Mouse (Mus musculus): ENCODE results near the gene Sox21. TPM values are rescaled to one million over a fixed set of nuclear protein-coding genes. Genes with fewer than 3 reads are reported as not detected.

The Sox21 gene
- polyA plus RNA-seq, 1 experiment from 2014 or later, result 0.14 TPM

GRCm38 (mm10) chr14:118266660-118267059, 29.8 kb upstream of the Sox21 start, which contains the start of gene Gm9376:
Gm9376 (plus strand) TSS chr14:118266960.
- ATAC-seq (ENCODE audit: insufficient number of reproducible peaks, insufficient read depth, low FRiP score, low read depth), result no peak
- Histone ChIP-seq H3K27me3 (ENCODE audit: control insufficient read depth, insufficient read depth, low read length) (no peaks in the 10 kb centered on the region), H3K9ac (ENCODE audit: low read length) (no peak within 1 kb of the TSS), H3K36me3 (ENCODE audit: control insufficient read depth, insufficient read depth, low read length) (no peaks in the 10 kb centered on the region), H3K4me2 (ENCODE audit: low read length) (no peak within 1 kb of the TSS), H3K4me3 (ENCODE audit: control insufficient read depth in 1 of 2, insufficient read depth in 1 of 2, low read depth in 1 of 2, low read length in 2 of 2) (no peak within 1 kb of the TSS), H3K4me1 (ENCODE audit: control insufficient read depth in 2 of 2, insufficient read depth in 2 of 2, low read length in 2 of 2) (no peaks in the 10 kb centered on the region), H3K27ac (replicated peaks in 1 of 2; ENCODE audit: control insufficient read depth in 1 of 2, insufficient read depth in 1 of 2, low read depth in 2 of 2, low read length in 2 of 2) (no peak within 1 kb of the TSS), H3K9me3 (ENCODE audit: control insufficient read depth, low read length) (no peaks in the 10 kb centered on the region)
- 77% methylated on average over 2 of the region's 2 CpGs for WGBS

GRCm38 (mm10) chr14:118253381-118253780, 16.6 kb upstream of the Sox21 start:
- Histone ChIP-seq H3K9ac (ENCODE audit: low read length) (no peak overlapping the region), H3K9me3 (ENCODE audit: control insufficient read depth, low read length) (no peaks in the 10 kb centered on the region)
- WGBS, result 86% methylated on average over 6 of the region's 6 CpGs

GRCm38 (mm10) chr14:118241416-118241815, 4.6 kb upstream of the Sox21 start:
- no peaks in the 10 kb centered on the region for H3K36me3 ChIP-seq (ENCODE audit: control insufficient read depth, insufficient read depth, low read length)
- peaks cover 38% of the 10 kb centered on the region for H3K27me3 ChIP-seq (ENCODE audit: control insufficient read depth, insufficient read depth, low read length)
- peaks cover 2 to 8% of the 10 kb centered on the region in 2 experiments; a peak in 2 of 4 replicates for H3K4me1 ChIP-seq (ENCODE audit: control insufficient read depth in 2 of 2, insufficient read depth in 2 of 2, low read length in 2 of 2)
- ATAC-seq (ENCODE audit: insufficient number of reproducible peaks, insufficient read depth, low FRiP score, low read depth), result no peak
- H3K9ac ChIP-seq (ENCODE audit: low read length), result no peak overlapping the region
- no peak overlapping the region for H3K27ac ChIP-seq (replicated peaks in 1 of 2; ENCODE audit: control insufficient read depth in 1 of 2, insufficient read depth in 1 of 2, low read depth in 2 of 2, low read length in 2 of 2)
- no peak overlapping the region for H3K4me2 ChIP-seq (ENCODE audit: low read length)
- H3K4me3 ChIP-seq (ENCODE audit: control insufficient read depth in 1 of 2, insufficient read depth in 1 of 2, low read depth in 1 of 2, low read length in 2 of 2), result no peak overlapping the region
- WGBS, result 58% methylated on average over 2 of the region's 2 CpGs
- peaks cover 17% of the 10 kb centered on the region for H3K9me3 ChIP-seq (ENCODE audit: control insufficient read depth, low read length)

More at GRCm38 (mm10) chr14:118253381-118253780, 16.6 kb upstream of the Sox21 start:
- Histone ChIP-seq H3K27me3 (ENCODE audit: control insufficient read depth, insufficient read depth, low read length) (no peaks in the 10 kb centered on the region), H3K36me3 (ENCODE audit: control insufficient read depth, insufficient read depth, low read length) (no peaks in the 10 kb centered on the region), H3K4me3 (ENCODE audit: control insufficient read depth in 1 of 2, insufficient read depth in 1 of 2, low read depth in 1 of 2, low read length in 2 of 2) (no peak overlapping the region), H3K27ac (replicated peaks in 1 of 2; ENCODE audit: control insufficient read depth in 1 of 2, insufficient read depth in 1 of 2, low read depth in 2 of 2, low read length in 2 of 2) (no peak overlapping the region), H3K4me2 (ENCODE audit: low read length) (no peak overlapping the region), H3K4me1 (ENCODE audit: control insufficient read depth in 2 of 2, insufficient read depth in 2 of 2, low read length in 2 of 2) (no peaks in the 10 kb centered on the region)
- ATAC-seq (ENCODE audit: insufficient number of reproducible peaks, insufficient read depth, low FRiP score, low read depth), result no peak

- H3K9ac ChIP-seq (ENCODE audit: low read length), result no peak overlapping the region
- H3K27ac ChIP-seq (replicated peaks in 1 of 2; ENCODE audit: control insufficient read depth in 1 of 2, insufficient read depth in 1 of 2, low read depth in 2 of 2, low read length in 2 of 2), result no peak overlapping the region
- WGBS, result 3% methylated on average over 7 of the region's 8 CpGs
- H3K36me3 ChIP-seq (ENCODE audit: control insufficient read depth, insufficient read depth, low read length), result no peaks in the 10 kb centered on the region
- peaks cover 58% of the 10 kb centered on the region for H3K27me3 ChIP-seq (ENCODE audit: control insufficient read depth, insufficient read depth, low read length)
- peaks cover 5 to 27% of the 10 kb centered on the region in 2 experiments; a peak in 3 of 4 replicates for H3K4me1 ChIP-seq (ENCODE audit: control insufficient read depth in 2 of 2, insufficient read depth in 2 of 2, low read length in 2 of 2)
- H3K4me3 ChIP-seq (ENCODE audit: control insufficient read depth in 1 of 2, insufficient read depth in 1 of 2, low read depth in 1 of 2, low read length in 2 of 2), result no peak overlapping the region
- H3K9me3 ChIP-seq (ENCODE audit: control insufficient read depth, low read length), result peaks cover 17% of the 10 kb centered on the region
- H3K4me2 ChIP-seq (ENCODE audit: low read length), result no peak overlapping the region
- ATAC-seq (ENCODE audit: insufficient number of reproducible peaks, insufficient read depth, low FRiP score, low read depth), result no peak
These were observed 2.5 kb upstream of the Sox21 start for GRCm38 (mm10) chr14:118239351-118239750.

GRCm38 (mm10) chr14:118237786-118238185, 956 bp upstream of the Sox21 start:
- no peak overlapping the region for H3K9ac ChIP-seq (ENCODE audit: low read length)
- H3K4me3 ChIP-seq (ENCODE audit: control insufficient read depth in 1 of 2, insufficient read depth in 1 of 2, low read depth in 1 of 2, low read length in 2 of 2), result no peak overlapping the region
- ATAC-seq (ENCODE audit: insufficient number of reproducible peaks, insufficient read depth, low FRiP score, low read depth), result no peak
- 0 out of 2 replicates have a peak, but pooled peaks cover 3% of the 10 kb centered on the region for H3K9me3 ChIP-seq (ENCODE audit: control insufficient read depth, low read length)
- H3K36me3 ChIP-seq (ENCODE audit: control insufficient read depth, insufficient read depth, low read length), result no peaks in the 10 kb centered on the region
- 10% methylated on average over 6 of the region's 6 CpGs for WGBS
- peaks cover 5 to 27% of the 10 kb centered on the region in 2 experiments; a peak in 3 of 4 replicates for H3K4me1 ChIP-seq (ENCODE audit: control insufficient read depth in 2 of 2, insufficient read depth in 2 of 2, low read length in 2 of 2)
- H3K27me3 ChIP-seq (ENCODE audit: control insufficient read depth, insufficient read depth, low read length), result peaks cover 68% of the 10 kb centered on the region
- H3K4me2 ChIP-seq (ENCODE audit: low read length), result no peak overlapping the region
- no peak overlapping the region for H3K27ac ChIP-seq (replicated peaks in 1 of 2; ENCODE audit: control insufficient read depth in 1 of 2, insufficient read depth in 1 of 2, low read depth in 2 of 2, low read length in 2 of 2)

GRCm38 (mm10) chr14:118235973-118236885, 601 bp downstream of the Sox21 start:
- no peaks in the 10 kb centered on the region for H3K36me3 ChIP-seq (ENCODE audit: control insufficient read depth, insufficient read depth, low read length)
- ATAC-seq (ENCODE audit: insufficient number of reproducible peaks, insufficient read depth, low FRiP score, low read depth), result peak; percentile 37; the same call in 1 of the 2 replicates
- no peaks in the 10 kb centered on the region for H3K9me3 ChIP-seq (ENCODE audit: control insufficient read depth, low read length)
- under 1% methylated on average over 72 of the region's 73 CpGs for WGBS
- H3K27ac ChIP-seq (replicated peaks in 1 of 2; ENCODE audit: control insufficient read depth in 1 of 2, insufficient read depth in 1 of 2, low read depth in 2 of 2, low read length in 2 of 2), result no peak overlapping the region
- peak overlapping the region; percentile 49 to 58 for H3K4me3 ChIP-seq (ENCODE audit: control insufficient read depth in 1 of 2, insufficient read depth in 1 of 2, low read depth in 1 of 2, low read length in 2 of 2)
- peak overlapping the region; percentile 59 for H3K9ac ChIP-seq (ENCODE audit: low read length)
- peak overlapping the region; percentile 98 for H3K4me2 ChIP-seq (ENCODE audit: low read length)
- peaks cover 84% of the 10 kb centered on the region for H3K27me3 ChIP-seq (ENCODE audit: control insufficient read depth, insufficient read depth, low read length)
- H3K4me1 ChIP-seq (ENCODE audit: control insufficient read depth in 2 of 2, insufficient read depth in 2 of 2, low read length in 2 of 2), result peaks cover 5 to 30% of the 10 kb centered on the region in 2 experiments; a peak in 3 of 4 replicates

GRCm38 (mm10) chr14:118235361-118235972, 1.4 kb downstream of the Sox21 start:
- Histone ChIP-seq H3K36me3 (ENCODE audit: control insufficient read depth, insufficient read depth, low read length) (no peaks in the 10 kb centered on the region), H3K27ac (replicated peaks in 1 of 2; ENCODE audit: control insufficient read depth in 1 of 2, insufficient read depth in 1 of 2, low read depth in 2 of 2, low read length in 2 of 2) (no peak overlapping the region), H3K27me3 (ENCODE audit: control insufficient read depth, insufficient read depth, low read length) (peaks cover 91% of the 10 kb centered on the region), H3K4me1 (ENCODE audit: control insufficient read depth in 2 of 2, insufficient read depth in 2 of 2, low read length in 2 of 2) (peaks cover 5 to 34% of the 10 kb centered on the region in 2 experiments; a peak in 3 of 4 replicates), H3K9me3 (ENCODE audit: control insufficient read depth, low read length) (no peaks in the 10 kb centered on the region), H3K4me3 (ENCODE audit: control insufficient read depth in 1 of 2, insufficient read depth in 1 of 2, low read depth in 1 of 2, low read length in 2 of 2) (peak overlapping the region; percentile 49 to 58), H3K9ac (ENCODE audit: low read length) (0 out of 2 replicates have a peak overlapping the region, but pooled peaks have one; percentile 18), H3K4me2 (ENCODE audit: low read length) (peak overlapping the region; percentile 98)
- no peak for ATAC-seq (ENCODE audit: insufficient number of reproducible peaks, insufficient read depth, low FRiP score, low read depth)
- WGBS, result under 1% methylated on average over 61 of the region's 62 CpGs

All from heart, embryonic 14.5 days (tissue).